Mouse (Mus musculus): Measurements from ENCODE around the gene Pth1r.

Pth1r gene

GRCm38 (mm10) chr9:110746961-110747360 is at the start of gene Pth1r:
Gene Pth1r, minus strand, starts transcription at chr9:110747145.
- no peak for DNase-seq (ENCODE audit: low spot score in 2 of 2)

GRCm38 (mm10) chr9:110790462-110790861 is 43.5 kb upstream of the Pth1r start:
- no peak for DNase-seq (ENCODE audit: low spot score in 2 of 2)

DNA sequence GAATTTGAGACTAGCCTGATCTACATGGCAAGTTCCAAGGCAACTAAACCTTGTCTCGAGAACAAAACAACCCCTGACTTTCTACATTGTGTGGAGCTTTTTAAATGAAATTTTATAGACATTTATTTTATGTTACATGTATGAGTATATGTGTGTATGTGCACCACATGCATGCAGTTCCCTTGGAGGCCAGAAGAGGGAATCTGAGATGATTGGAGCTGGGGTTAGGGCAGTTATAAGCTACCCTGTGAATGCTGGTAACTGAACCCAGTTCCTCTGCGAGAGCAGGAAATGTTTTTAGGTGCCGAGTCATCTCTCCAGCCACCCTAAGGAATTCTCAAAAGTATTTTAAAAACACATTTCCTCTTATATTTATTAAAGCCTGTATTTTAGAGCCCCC is 41.2 kb upstream of the Pth1r start:
- no peak for DNase-seq (ENCODE audit: low spot score in 2 of 2)

DNA sequence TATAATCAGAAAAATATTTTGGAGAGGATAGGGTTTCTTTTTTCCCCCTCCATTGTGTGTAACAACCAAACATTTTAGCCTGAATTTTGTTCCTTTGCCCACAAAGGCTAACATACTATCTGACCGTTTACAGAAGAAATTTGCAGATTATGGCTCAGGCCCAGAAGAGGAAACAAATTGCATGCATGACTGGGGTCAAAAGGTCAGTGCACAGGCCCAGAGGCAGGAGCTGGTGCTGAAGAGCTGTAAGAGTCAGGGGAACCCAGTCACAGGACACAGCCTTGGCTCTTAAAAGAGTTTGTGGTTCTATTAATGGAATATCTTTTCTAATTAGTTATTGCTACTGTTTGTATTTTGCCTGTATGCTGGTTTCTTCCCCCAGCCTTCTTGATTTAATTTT is 36.7 kb upstream of the Pth1r start:
- DNase-seq (ENCODE audit: low spot score in 2 of 2): no peak

DNA sequence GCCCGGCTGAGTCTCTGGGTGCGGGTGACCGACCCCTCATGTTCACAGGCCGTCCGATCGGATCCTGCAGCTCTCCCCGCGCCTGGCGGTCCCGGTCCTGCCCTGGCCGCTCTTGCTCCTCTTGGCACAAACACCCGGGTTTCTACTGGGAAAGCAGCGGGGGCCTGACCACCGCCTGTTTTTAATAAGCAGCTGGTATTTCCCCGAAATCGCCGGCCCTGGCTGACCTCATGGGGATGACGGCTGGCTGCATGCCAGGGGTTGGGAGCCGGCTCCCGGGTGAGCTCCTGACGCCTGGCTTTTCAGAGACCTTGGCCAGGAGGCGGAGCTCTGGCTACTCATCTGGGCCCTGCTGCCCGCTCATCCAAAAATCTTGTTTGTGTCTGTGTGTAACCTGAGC is 34.8 kb upstream of the Pth1r start:
- peak; percentile 12 to 16 for DNase-seq (ENCODE audit: low spot score in 2 of 2)

- peak; percentile 73 to 96 for DNase-seq (ENCODE audit: low spot score in 2 of 2)
These were observed 34.3 kb upstream of the Pth1r start for GRCm38 (mm10) chr9:110781256-110781721.

DNA sequence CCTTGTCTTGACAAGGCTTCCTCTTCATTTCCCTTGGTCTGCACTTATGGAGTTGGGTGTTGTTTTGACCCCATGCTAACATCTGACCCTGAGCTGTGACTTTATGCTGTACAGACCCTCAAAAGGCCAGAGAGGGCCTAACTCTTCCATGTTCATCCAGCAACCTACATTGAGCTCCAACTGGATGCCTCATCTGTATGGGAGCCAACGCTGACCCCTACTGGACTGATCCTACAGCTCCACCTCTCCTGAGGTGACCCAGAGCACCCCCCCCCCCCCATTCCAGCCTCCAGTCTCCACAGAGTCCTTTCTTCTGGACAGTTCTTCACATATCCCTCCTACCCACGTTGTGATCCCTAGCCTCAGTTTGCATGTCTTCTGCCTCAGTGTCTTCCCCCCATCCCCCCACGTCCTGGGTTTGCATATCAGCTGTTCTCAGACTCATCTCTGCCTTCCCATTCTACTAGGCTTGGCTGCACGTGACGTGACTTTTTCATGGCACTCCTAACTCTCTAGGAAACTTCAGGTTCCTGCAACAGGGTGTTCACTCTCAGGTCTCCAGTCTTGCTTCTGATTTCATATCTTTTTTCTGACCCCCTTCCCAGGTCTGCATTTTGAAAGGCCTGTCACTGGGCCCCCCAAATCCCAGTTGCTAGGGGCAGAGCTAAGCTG is 32.4 kb upstream of the Pth1r start:
- no peak for DNase-seq (ENCODE audit: low spot score in 2 of 2)

- DNase-seq (ENCODE audit: low spot score in 2 of 2): no peak
These were observed 31.6 kb upstream of the Pth1r start for GRCm38 (mm10) chr9:110778559-110778958.

DNA sequence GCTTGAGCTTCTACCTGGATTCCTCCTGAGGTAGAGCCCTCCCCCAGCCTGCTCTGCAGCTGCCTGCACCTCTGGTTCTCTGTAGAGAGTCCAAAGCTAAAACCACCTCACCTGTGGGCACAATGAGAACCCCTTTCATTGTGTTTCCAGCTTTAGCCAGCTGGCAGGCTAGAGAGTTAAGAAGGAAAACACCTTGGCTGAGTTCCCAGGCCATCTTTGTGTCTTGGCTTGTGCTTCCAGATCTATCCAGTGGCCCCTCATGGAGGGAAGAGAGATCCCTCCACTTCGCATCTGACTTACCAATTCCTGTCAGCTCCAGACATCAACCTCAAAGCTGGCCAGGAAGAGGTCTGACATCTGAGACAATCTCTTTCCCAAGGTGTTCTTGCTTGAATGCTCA is 31.2 kb upstream of the Pth1r start:
- DNase-seq (ENCODE audit: low spot score in 2 of 2): no peak

- no peak for DNase-seq (ENCODE audit: low spot score in 2 of 2)
These were observed 28.5 kb upstream of the Pth1r start for GRCm38 (mm10) chr9:110775269-110776022.

DNA sequence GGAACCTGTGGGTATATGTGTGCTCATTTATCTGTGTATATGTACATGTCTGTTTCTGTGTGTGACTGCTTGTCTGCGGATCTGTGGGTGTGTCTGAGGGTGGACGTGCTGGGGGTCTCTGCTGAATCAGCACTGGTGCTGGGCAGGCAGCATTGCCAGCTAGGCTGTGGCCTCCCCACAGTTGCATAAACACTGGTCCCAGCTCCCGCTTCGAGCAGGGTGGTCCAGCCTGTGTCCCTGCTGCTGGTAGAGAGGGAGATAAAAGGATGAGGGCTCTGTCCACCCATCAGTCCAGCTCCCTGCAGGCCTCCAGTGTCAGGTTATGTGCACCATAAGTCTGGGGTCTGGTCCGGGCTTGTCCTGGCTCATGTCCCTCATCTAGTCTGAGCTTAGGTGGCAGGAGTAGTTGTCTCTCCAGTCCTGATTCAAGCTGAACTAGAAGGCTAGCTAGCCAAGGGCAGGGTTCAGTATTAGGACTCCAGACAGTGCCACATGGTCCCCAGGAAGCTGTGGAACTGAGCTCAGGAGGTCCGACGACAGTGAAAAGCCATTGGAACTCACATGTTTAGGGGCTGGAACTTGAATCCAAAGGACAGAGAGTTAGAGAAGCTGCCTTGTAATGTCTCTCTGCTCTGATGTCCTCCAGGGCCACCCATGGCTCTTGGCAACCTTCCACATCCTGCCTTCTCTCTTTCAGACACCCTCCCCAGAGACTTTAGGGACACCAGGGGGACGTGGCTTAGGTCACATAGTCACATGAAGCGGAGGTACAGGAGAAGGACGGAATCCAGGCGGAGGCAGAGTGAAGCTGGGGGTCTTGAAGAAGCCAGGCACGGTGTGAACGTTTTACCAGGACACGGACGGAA is 27.7 kb upstream of the Pth1r start:
- DNase-seq (ENCODE audit: low spot score in 2 of 2): no peak

- no peak for DNase-seq (ENCODE audit: low spot score in 2 of 2)
These were observed 25.4 kb upstream of the Pth1r start for GRCm38 (mm10) chr9:110772336-110772735.

- no peak for DNase-seq (ENCODE audit: low spot score in 2 of 2)
These were observed 16.5 kb upstream of the Pth1r start for GRCm38 (mm10) chr9:110763405-110763804.

DNA sequence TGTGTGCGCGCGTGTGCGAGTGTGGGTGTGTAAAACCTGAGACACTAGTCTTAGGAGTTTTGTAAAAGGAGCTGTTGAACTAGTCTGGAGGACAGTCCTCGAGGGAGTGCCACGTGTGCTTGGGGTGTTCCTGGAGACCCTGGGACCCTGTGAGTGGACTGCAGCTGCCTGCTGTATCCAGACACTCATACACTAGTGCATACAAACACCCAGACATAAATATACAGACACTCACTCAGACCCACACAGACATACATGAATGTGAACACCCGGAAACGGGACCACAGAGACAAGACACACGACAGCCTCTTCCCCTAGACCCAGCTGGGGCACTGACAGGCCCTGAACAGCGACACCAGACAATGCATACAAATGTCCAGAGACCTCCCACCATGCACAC is 15.8 kb upstream of the Pth1r start:
- DNase-seq (ENCODE audit: low spot score in 2 of 2): no peak

DNA sequence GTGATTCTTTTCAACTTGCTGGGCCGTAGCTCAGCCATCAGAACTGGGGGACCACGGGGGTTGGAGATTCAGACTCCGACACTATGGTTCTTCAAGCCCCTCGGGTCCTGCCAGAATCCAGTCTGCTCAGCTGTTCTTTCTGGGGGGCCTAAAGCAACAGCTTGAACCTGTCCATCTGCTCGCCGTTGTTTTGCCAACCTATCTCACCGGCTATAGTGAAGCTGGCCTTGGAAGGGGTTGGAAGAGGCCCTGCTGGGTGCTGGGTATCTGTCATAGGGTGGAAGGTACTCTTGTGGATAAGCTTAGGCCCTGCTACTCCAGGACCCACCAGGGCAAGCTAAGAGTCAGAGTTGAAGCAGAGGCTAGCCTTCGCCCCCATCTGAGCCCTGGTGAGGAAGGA is 13.9 kb upstream of the Pth1r start:
- DNase-seq (ENCODE audit: low spot score in 2 of 2): no peak

- peak in 1 of 2 experiments; percentile 48 for DNase-seq (ENCODE audit: low spot score in 2 of 2)
These were observed 12.3 kb upstream of the Pth1r start for GRCm38 (mm10) chr9:110759265-110759664.

GRCm38 (mm10) chr9:110758605-110759004 is 11.7 kb upstream of the Pth1r start:
- DNase-seq (ENCODE audit: low spot score in 2 of 2): no peak

DNA sequence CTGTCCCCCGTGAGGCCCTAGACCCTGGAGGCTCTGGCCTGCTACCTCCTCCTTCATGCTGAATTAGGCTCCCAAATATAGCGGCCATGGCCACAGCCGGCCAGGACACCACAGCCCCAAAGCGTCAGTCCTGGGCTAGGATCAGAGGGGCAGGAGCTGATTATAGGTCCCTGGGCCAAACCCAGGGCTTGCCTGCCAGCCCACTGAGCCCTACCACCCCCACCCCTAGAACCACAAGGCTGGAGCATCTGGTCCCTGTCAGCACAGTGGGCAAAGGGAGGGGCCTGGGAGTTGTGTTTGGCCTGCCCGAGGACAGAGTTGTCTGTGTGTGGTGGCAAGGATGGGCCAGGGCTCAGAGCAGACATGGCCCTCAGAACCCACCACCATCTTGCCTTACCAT is 10.9 kb upstream of the Pth1r start:
- DNase-seq (ENCODE audit: low spot score in 2 of 2): no peak

GRCm38 (mm10) chr9:110753773-110754172 is 6.8 kb upstream of the Pth1r start:
- DNase-seq (ENCODE audit: low spot score in 2 of 2): no peak

DNA sequence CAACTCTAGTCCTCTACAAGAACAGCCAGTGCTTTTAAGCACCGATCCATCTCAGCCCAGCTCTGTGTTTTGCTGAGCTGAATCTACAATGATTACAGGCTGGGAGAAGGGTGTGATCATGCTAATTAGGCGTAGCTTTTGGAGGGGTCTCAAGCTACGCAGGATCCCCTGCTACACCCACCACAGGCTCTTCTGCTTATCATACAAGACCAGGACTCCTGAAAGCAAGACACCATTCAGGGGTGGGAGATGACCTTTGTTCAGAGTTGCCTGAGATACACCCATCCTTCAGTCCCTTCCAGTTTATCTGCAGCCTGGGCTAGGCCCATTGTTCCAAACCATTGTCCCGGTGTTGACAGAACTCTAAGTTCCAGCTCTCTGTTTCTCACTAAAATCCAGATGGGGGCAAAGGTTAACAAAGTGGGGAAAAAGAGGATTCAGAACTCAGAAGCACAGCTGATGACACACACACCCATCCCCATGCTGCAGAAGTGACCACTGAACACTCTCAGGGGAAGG is 6.0 kb upstream of the Pth1r start:
- DNase-seq (ENCODE audit: low spot score in 2 of 2): no peak

GRCm38 (mm10) chr9:110751412-110751811 is 4.5 kb upstream of the Pth1r start:
- no peak for DNase-seq (ENCODE audit: low spot score in 2 of 2)

Measured in thymus, postnatal 10 days (tissue).